Mouse (Mus musculus) CD4-positive naive resting alpha-beta T cell, adult 57 days (primary cell): Measurements from ENCODE around the gene Bcat2. TPM values are rescaled to one million over a fixed set of nuclear protein-coding genes. Genes with fewer than 3 reads are reported as not detected.

Experiments
- total RNA-seq: library from RNA; stranded (reverse); gene quantifications from one replicate; pipeline ENCODE4 v1.2.4, GENCODE M21; 2023

Gene Bcat2
- 52.3 TPM for total RNA-seq

GRCm38 (mm10) chr7:45570103-45570741, at the start of gene Bcat2:
TSS of gene Bcat2 (plus strand) at chr7:45570153.

DNA sequence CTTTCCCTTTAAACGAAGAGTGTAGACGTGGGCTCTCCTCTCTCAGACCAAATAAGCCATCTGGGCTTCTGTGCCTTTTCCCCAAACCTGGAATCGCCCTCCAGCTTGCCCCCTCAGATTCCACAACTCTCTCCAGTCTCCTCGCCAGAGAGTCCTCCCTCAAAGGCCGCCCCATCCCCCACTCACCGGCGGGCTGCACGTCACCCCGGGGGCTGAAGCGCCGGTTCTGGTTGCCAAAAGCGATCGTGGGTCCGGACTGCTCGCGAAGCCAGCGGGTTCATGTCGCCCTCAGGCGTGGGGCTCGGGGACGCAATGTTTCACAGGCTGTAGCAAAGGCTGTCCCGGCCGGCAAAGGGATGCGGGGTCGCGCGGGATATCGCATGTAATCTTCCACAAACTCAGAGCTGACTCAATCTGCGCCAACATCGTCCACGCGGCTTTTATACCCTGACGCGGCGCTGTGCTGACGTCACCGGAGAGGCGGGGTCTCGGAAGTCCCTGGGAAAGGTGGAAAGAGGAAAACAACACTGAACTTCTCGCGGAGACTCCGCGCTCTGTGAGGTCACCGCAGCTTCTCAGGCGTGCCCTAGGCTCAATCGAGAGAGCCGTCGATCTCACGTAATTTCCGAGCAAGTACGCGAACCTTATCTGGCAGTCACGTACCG, 44.0 kb upstream of the Bcat2 start, which contains the start of the genes Ppp1r15a and Plekha4:
Gene Ppp1r15a (minus strand): TSS at position 460 of the 665 bp plus-strand sequence.
Gene Plekha4 (plus strand): TSS at position 522 of the 665 bp plus-strand sequence.

GRCm38 (mm10) chr7:45554744-45555143, 15.2 kb upstream of the Bcat2 start, which contains the start of gene Hsd17b14:
TSS of gene Hsd17b14 (plus strand) at chr7:45554893.

GRCm38 (mm10) chr7:45617042-45617695, 47.2 kb downstream of the Bcat2 start, which contains the start of gene Fut1:
TSS of gene Fut1 (plus strand) at chr7:45617289.

GRCm38 (mm10) chr7:45621443-45621842, 51.5 kb downstream of the Bcat2 start, which contains the start of gene Izumo1:
TSS of gene Izumo1 (plus strand) at chr7:45621811.

GRCm38 (mm10) chr7:45627261-45627660, 57.3 kb downstream of the Bcat2 start, which contains the start of gene Rasip1:
TSS of gene Rasip1 (plus strand) at chr7:45627488.

Other genes starting within 250 kb of the Bcat2 start
- 10.0 TPM for gene Trpm4, start 236.4 kb upstream of the Bcat2 start, total RNA-seq
- gene Hrc, start 234.9 kb upstream of the Bcat2 start, total RNA-seq: not detected
- gene Ppfia3, start 203.1 kb upstream of the Bcat2 start, total RNA-seq: 0.47 TPM
- 2.6 TPM for gene Lin7b, start 199.6 kb upstream of the Bcat2 start, total RNA-seq
- gene Snrnp70, start 174.4 kb upstream of the Bcat2 start, total RNA-seq: 701 TPM
- gene Kcna7, start 164.5 kb upstream of the Bcat2 start, total RNA-seq: not detected
- gene Ntf5, start 156.5 kb upstream of the Bcat2 start, total RNA-seq: not detected
- gene Lhb, start 149.3 kb upstream of the Bcat2 start, total RNA-seq: not detected
- gene Gys1, start 135.3 kb upstream of the Bcat2 start, total RNA-seq: 5.9 TPM
- gene Ruvbl2, start 132.1 kb upstream of the Bcat2 start, total RNA-seq: 50.8 TPM
- 537 TPM for gene Ftl1, start 110.3 kb upstream of the Bcat2 start, total RNA-seq
- 74.8 TPM for gene Bax, start 103.3 kb upstream of the Bcat2 start, total RNA-seq
- not detected for gene Tulp2, start 88.3 kb upstream of the Bcat2 start, total RNA-seq
- gene Gm45808, start 83.3 kb upstream of the Bcat2 start, total RNA-seq: not detected
- gene Dhdh, start 81.3 kb upstream of the Bcat2 start, total RNA-seq: 1.2 TPM
- 80.1 TPM for gene Nucb1, start 59.7 kb upstream of the Bcat2 start, total RNA-seq
- gene Ppp1r15a, start 43.9 kb upstream of the Bcat2 start, total RNA-seq: 949 TPM
- gene Plekha4, start 43.8 kb upstream of the Bcat2 start, total RNA-seq: 3.9 TPM
- 2.9 TPM for gene Hsd17b14, start 15.3 kb upstream of the Bcat2 start, total RNA-seq
- not detected for gene Fgf21, start 45.3 kb downstream of the Bcat2 start, total RNA-seq
- gene Fut1, start 47.1 kb downstream of the Bcat2 start, total RNA-seq: not detected
- not detected for gene Izumo1, start 51.7 kb downstream of the Bcat2 start, total RNA-seq
- 0.47 TPM for gene Rasip1, start 57.3 kb downstream of the Bcat2 start, total RNA-seq
- gene Mamstr, start 69.8 kb downstream of the Bcat2 start, total RNA-seq: not detected
- gene Fut2, start 96.2 kb downstream of the Bcat2 start, total RNA-seq: not detected
- 0.38 TPM for gene Ntn5, start 113.9 kb downstream of the Bcat2 start, total RNA-seq
- gene Sec1, start 124.2 kb downstream of the Bcat2 start, total RNA-seq: not detected
- 12.3 TPM for gene Car11, start 129.7 kb downstream of the Bcat2 start, total RNA-seq
- gene Dbp, start 134.9 kb downstream of the Bcat2 start, total RNA-seq: 41.2 TPM
- gene Rpl18, start 145.3 kb downstream of the Bcat2 start, total RNA-seq: 2,817 TPM
- gene Sphk2, start 147.8 kb downstream of the Bcat2 start, total RNA-seq: 31.0 TPM
- gene Fam83e, start 151.1 kb downstream of the Bcat2 start, total RNA-seq: 2.5 TPM
- not detected for gene Spaca4, start 155.7 kb downstream of the Bcat2 start, total RNA-seq
- 0.89 TPM for gene Lmtk3, start 213.6 kb downstream of the Bcat2 start, total RNA-seq
- 1.9 TPM for gene Sult2b1, start 214.5 kb downstream of the Bcat2 start, total RNA-seq
- gene Cyth2, start 244.4 kb downstream of the Bcat2 start, total RNA-seq: 127 TPM